Mouse (Mus musculus): ENCODE measurements around the gene Tex29. TPM values are rescaled to one million over a fixed set of nuclear protein-coding genes. Genes with fewer than 3 reads are reported as not detected.

Tex29 gene
- polyA plus RNA-seq (2014; fragmentation: Illumina TruSeq; extraction: RNeasy Lipid Tissue Mini Kit (QIAGEN cat#74804); ENCODE audit: low read depth, low replicate concordance), result 2.9 TPM

DNA sequence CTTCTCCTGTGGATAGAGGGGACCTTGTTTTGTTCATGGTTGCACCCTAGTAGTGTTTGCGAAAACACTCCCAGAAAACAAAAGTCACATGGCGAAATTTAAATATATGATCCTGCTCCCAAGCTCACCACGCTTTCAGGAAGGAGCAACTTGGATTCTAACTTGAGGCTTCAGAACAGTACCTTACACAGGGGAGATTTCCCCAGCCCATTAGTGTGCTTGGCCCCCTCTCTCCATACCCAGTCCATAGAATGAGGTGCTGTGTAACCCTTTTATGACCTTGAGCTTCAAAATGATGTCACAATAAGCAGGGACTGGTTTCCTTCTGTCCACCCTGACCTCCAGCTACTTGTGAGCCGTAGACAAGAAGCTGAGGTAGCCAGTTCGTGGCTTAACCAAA lies at the start of gene Tex29:
Gene Tex29 (plus strand): TSS at position 301 of the 400 bp plus-strand sequence.

Other genes with a start within 250 kb of the Tex29 start
- gene Ankrd10, start 204.7 kb upstream of the Tex29 start, polyA plus RNA-seq (2014; fragmentation: Illumina TruSeq; extraction: RNeasy Lipid Tissue Mini Kit (QIAGEN cat#74804); ENCODE audit: low read depth, low replicate concordance), result 40.2 TPM
- 2.2 TPM for gene 1700016D06Rik, start 139.4 kb upstream of the Tex29 start, polyA plus RNA-seq (2014; fragmentation: Illumina TruSeq; extraction: RNeasy Lipid Tissue Mini Kit (QIAGEN cat#74804); ENCODE audit: low read depth, low replicate concordance)
- 26.5 TPM for gene Arhgef7, start 112.8 kb upstream of the Tex29 start, polyA plus RNA-seq (2014; fragmentation: Illumina TruSeq; extraction: RNeasy Lipid Tissue Mini Kit (QIAGEN cat#74804); ENCODE audit: low read depth, low replicate concordance)